Mouse (Mus musculus) adrenal gland, adult 2 months (tissue): ENCODE data around the gene Fkbp15. TPM values are rescaled to one million over a fixed set of nuclear protein-coding genes. Genes with fewer than 3 reads are reported as not detected.
"Not testable (repeated sequence)": the region's sequence is repeated elsewhere in the genome, so short reads cannot be mapped to it uniquely, and the experiment has no call there.

Source experiments
- DNase-seq: peaks from one replicate; pipeline ENCODE4 v3.0.0; 2021
- polyA plus RNA-seq: library from polyadenylated mRNA; depleted of rRNA; stranded (reverse); fragments of >200 nt; gene quantifications from 2 replicates; pipeline ENCODE4 v1.2.3, GENCODE M21; 2012; rRNA removed
- total RNA-seq, 2 experiments: library from RNA; stranded (reverse); gene quantifications; 2 replicates each; pipeline ENCODE4 v1.2.3; 2021

Fkbp15 gene
- total and polyA plus RNA-seq, 3 experiments, result 27.4 to 36.9 (median 35.2) TPM

DNA sequence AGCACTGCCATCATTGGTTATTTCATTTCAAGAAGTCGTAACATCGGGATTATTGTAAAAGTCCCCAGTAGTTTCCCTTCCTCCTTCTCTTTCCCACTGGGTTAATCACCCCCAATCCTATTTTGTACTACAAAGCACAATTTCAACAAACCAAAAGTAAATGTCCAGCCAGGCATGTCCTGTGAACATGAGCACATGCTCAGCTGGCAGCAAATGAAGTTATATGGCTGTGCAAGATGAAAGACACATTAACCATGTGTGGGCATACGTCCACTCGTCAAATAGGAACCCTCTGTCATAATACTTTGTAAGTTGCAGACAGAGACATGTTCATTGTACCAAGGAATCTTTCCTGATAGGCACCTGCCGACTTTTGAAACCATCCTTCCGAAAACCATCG is 77.4 kb downstream of the Fkbp15 start:
- no peak for DNase-seq

DNA sequence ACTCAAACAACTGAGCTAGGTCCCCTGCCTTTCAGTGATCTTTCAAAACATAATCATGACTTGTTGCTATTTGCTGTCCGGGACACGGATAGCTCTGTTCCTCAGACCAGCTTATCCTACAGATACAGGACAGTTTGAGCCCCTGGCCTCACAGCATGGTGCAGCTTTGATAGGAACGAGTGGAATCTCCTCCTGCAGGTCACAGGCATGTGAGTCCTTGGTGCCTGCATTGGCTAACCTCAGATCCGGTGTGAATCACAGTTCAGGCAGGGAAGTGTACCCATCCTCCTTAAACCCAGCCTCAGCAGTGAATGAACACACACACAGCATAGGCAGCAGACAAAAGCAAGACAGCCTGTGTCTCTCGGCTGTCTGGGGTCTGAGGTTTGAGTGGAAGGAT is 79.0 kb downstream of the Fkbp15 start:
- peak; percentile 64 for DNase-seq

GRCm38 (mm10) chr4:62278081-62278480 is 82.3 kb downstream of the Fkbp15 start:
- DNase-seq, result no peak

DNA sequence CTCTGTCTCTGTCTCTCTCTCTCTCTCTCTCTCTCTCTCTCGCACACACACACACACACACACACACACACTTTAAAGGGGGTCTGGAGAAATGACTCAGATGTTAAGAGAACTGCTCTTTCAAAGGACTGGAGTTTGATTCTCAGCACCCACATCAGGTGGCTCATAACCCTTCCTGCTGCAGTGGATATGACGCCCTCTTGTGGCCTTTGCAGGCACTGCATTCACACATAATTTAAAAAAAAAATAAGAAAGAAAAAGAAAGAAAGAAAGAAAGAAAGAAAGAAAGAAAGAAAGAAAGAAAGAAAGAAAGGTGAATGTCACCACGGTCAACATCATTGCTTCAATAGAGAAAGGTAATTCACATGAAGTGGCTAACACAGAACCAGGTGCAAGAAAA is 83.1 kb downstream of the Fkbp15 start:
- no peak for DNase-seq

DNA sequence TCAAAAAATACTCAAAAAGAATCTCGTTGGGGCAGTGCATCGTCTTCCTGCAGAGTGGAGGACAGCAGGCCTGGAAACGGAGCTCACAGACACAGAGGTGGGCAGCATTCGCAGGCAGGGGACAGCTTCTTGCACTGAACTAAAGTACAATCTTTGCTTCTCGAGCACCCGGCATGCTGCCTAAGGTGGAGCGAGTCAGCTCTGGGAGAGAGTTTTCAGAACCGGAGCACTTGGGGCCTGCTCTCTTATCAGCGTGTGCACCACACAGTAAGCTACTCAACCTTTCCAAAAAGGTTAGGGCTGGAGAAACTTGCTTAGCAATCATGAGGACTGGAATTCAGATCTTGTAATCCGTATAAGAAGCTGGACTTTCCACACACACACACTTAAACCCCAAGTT is 83.7 kb downstream of the Fkbp15 start:
- no peak for DNase-seq

GRCm38 (mm10) chr4:62274841-62275536 is 85.4 kb downstream of the Fkbp15 start:
- DNase-seq, result no peak

- DNase-seq, result no peak
Observed at GRCm38 (mm10) chr4:62273916-62274315, 86.4 kb downstream of the Fkbp15 start.

DNA sequence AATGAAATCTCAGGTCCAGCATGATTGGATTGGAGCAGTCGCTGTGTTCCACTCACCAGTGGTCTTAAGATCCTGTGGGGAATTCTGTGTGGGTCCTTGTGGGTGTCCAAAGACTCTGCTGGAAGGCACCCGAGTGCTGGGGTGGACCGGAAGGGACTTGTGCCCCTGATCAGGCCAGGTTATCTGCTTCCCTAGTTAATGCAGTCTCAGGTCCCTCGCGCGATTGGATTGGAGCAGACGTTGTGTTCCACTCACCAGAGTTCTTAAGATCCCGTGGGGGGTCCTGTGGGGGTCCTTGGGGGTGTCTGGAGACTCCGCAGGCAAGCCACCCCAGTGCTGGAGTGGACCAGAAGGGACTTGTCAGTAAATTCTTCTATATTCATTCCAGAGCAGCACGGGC is 87.7 kb downstream of the Fkbp15 start:
- no peak for DNase-seq

GRCm38 (mm10) chr4:62267101-62267500 is 93.2 kb downstream of the Fkbp15 start:
- peak; percentile 38 for DNase-seq

- not testable (repeated sequence) for DNase-seq
Observed at GRCm38 (mm10) chr4:62266016-62266415, 94.3 kb downstream of the Fkbp15 start.

DNA sequence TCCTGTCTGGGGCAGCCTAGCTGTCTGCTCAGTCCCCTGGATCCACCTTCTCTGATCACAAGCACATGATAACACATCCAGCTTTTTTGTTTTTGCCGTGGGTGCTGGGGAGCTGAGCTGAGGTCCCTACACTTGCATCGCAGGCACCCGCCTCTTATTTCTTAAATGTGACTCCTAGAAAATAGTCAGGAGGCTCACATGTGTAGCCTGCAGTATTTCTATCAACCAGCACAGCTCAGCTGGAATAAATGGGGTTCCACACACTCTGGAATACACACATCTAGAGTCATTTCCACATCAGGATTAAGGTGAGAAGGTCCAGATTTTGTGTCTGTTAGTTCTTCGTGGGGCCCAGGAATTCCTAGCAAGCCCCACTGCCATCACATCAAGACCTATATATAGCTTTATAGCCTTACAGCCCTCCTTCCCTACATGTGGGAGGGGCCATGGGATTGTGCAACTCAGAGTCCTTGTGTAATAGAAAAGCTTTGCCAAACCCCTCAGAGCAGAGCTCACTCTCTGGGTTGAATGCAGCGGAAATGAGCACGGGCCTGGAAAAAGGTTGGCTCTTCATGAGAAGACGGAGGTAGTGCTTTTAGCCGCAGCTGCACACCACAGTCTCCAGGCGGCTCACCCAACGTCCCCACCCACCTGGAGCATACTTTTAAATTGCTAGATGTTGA is 95.1 kb downstream of the Fkbp15 start:
- DNase-seq, result no peak

DNA sequence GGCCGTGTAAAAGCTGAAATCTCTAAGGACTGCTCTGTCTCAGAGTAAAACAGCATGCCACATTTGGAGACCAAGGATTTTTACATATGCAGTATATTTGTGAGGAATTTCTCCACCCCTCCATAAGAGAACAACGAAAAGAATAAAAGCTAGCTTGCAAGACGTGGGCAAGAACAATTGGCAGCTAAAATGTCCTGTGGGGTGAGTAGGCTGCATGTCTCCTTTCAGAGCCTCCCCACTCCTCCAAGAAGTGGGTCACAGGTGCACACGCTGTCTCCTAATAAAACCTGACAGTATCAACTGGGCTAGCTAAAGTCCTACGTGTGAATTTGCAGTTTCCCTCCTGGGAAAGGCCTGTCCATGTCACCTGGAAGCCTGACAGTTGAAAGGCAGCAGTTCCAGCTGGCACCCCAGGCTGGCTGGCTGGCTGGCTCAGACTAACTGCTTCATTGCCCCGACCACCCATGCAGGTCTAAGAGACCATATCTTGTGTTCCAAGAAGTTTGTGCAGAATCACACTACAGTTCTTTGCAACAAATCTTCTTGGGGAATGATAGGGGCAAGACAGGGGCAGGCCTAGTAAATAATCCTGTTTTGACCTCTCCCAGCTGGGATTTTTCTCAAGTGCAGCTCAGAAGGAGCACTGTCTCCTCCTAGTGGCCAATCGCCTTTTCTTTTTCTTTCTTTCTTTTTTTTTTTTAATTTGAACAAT is 97.1 kb downstream of the Fkbp15 start:
- DNase-seq, result no peak

GRCm38 (mm10) chr4:62262276-62262675 is 98.1 kb downstream of the Fkbp15 start, which contains the start of gene Slc31a2:
TSS of gene Slc31a2 (plus strand) at chr4:62262562.
- DNase-seq, result no peak

DNA sequence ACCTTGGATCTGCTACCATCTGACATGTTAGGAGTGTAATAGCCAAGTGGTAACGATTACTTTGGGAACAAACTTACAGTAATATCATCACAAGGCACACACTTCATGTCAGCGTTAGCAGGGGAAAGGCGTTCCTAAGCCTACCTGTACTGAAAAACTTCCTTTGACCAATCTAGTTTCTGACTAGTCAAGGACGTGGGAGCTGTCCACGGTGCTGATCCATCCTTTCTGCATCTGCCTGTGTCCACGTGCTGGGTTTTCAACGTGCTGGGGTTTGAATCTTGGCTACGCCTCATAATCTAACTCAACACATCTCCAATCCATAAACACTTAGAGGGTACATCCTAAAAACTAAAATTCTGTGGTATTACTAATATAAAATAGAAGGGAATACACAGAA is 103.4 kb downstream of the Fkbp15 start:
- peak; percentile 35 for DNase-seq

DNA sequence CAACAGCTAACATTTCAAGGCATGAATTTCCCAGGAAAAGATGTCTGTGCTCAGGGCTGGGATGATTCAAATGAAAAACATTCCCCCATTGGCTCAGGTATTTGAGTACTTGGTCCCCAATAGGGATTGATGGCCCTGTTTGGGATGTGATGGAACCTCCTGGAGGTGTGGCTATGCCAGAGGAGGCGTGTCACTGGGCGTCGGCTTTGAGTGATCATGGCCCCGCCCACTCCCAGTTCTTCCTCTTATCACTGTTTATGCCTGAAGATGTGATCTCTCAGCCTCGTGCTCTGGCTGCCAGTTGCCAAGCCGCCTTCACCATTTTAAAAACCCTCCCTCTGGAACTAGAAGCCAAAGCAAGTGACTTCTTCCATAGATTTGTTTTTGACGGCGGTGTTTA is 105.8 kb downstream of the Fkbp15 start:
- no peak for DNase-seq

GRCm38 (mm10) chr4:62251776-62252175 is 108.6 kb downstream of the Fkbp15 start:
- no peak for DNase-seq

GRCm38 (mm10) chr4:62250896-62251544 is 109.3 kb downstream of the Fkbp15 start:
- no peak for DNase-seq

Other genes starting within 250 kb of the Fkbp15 start
- gene Mup21, start 209.7 kb downstream of the Fkbp15 start, total RNA-seq, result not detected
- not detected in 2 replicates for gene Mup21, start 209.7 kb downstream of the Fkbp15 start, polyA plus RNA-seq
- 1 to 10 TPM; 5.3 to 7.3 TPM for gene Zfp37, start 129.5 kb downstream of the Fkbp15 start, total RNA-seq
- gene Zfp37, start 129.5 kb downstream of the Fkbp15 start, polyA plus RNA-seq, result 0.06 and 0.10 TPM in 2 replicates
- 10 to 100 TPM; 21.2 to 51.9 TPM for gene Slc31a2, start 98.0 kb downstream of the Fkbp15 start, total RNA-seq
- gene Slc31a2, start 98.0 kb downstream of the Fkbp15 start, polyA plus RNA-seq, result 40.5 and 44.4 TPM in 2 replicates
- 10 to 100 TPM; 50.1 to 50.7 TPM for gene Slc31a1, start 179 bp upstream of the Fkbp15 start, total RNA-seq
- 11.6 and 12.3 TPM in 2 replicates for gene Slc31a1, start 179 bp upstream of the Fkbp15 start, polyA plus RNA-seq
- gene Cdc26, start 48.1 kb upstream of the Fkbp15 start, total RNA-seq, result 10 to 100 TPM; 62.0 to 67.5 TPM
- 7.9 and 12.5 TPM in 2 replicates for gene Cdc26, start 48.1 kb upstream of the Fkbp15 start, polyA plus RNA-seq
- 10 to 100 TPM; 21.6 to 23.6 TPM for gene Prpf4, start 48.2 kb upstream of the Fkbp15 start, total RNA-seq
- gene Prpf4, start 48.2 kb upstream of the Fkbp15 start, polyA plus RNA-seq, result 9.1 and 15.1 TPM in 2 replicates
- 1 to 10 TPM in 1 of 2 experiments, not detected in 1; 1.1 TPM for gene Rnf183, start 74.7 kb upstream of the Fkbp15 start, total RNA-seq
- gene Rnf183, start 74.7 kb upstream of the Fkbp15 start, polyA plus RNA-seq, result 0.28 and 3.3 TPM in 2 replicates
- gene Wdr31, start 110.3 kb upstream of the Fkbp15 start, total RNA-seq, result 1 to 10 TPM in 1 of 2 experiments, under 1 TPM in 1; 0.78 to 2.0 TPM
- gene Wdr31, start 110.3 kb upstream of the Fkbp15 start, polyA plus RNA-seq, result 1.3 and 2.6 TPM in 2 replicates
- gene Bspry, start 119.5 kb upstream of the Fkbp15 start, total RNA-seq, result 10 to 100 TPM in 1 of 2 experiments, 1 to 10 TPM in 1; 3.0 to 13.9 TPM
- 10.9 and 15.3 TPM in 2 replicates for gene Bspry, start 119.5 kb upstream of the Fkbp15 start, polyA plus RNA-seq
- gene Hdhd3, start 142.9 kb upstream of the Fkbp15 start, total RNA-seq, result 10 to 100 TPM in 1 of 2 experiments, 1 to 10 TPM in 1; 9.2 to 26.1 TPM
- 16.8 and 20.1 TPM in 2 replicates for gene Hdhd3, start 142.9 kb upstream of the Fkbp15 start, polyA plus RNA-seq
- 100 to 1,000 TPM; 102 to 118 TPM for gene Alad, start 159.4 kb upstream of the Fkbp15 start, total RNA-seq
- 313 and 413 TPM in 2 replicates for gene Alad, start 159.4 kb upstream of the Fkbp15 start, polyA plus RNA-seq
- gene Pole3, start 164.5 kb upstream of the Fkbp15 start, total RNA-seq, result 10 to 100 TPM; 48.4 to 50.5 TPM
- 11.7 and 13.8 TPM in 2 replicates for gene Pole3, start 164.5 kb upstream of the Fkbp15 start, polyA plus RNA-seq
- gene 4933430I17Rik, start 164.8 kb upstream of the Fkbp15 start, total RNA-seq, result under 1 TPM; 0.14 to 0.31 TPM
- 0.06 TPM in 1 of 2 replicates, not detected in the other for gene 4933430I17Rik, start 164.8 kb upstream of the Fkbp15 start, polyA plus RNA-seq
- 10 to 100 TPM; 28.2 to 39.5 TPM for gene Rgs3, start 199.3 kb upstream of the Fkbp15 start, total RNA-seq
- 31.5 and 35.7 TPM in 2 replicates for gene Rgs3, start 199.3 kb upstream of the Fkbp15 start, polyA plus RNA-seq